Mouse (Mus musculus): ENCODE measurements around the gene Ackr1.
"Not testable (repeated sequence)": the region's sequence is repeated elsewhere in the genome, so short reads cannot be mapped to it uniquely, and the experiment has no call there.

The Ackr1 gene

GRCm38 (mm10) chr1:173349192-173349591 is 15.6 kb upstream of the Ackr1 start:
- DNase-seq (ENCODE audit: low read depth, low spot score) = no peak

- DNase-seq (ENCODE audit: low read depth, low spot score) = no peak
These were observed 15.0 kb upstream of the Ackr1 start for GRCm38 (mm10) chr1:173348527-173348926.

GRCm38 (mm10) chr1:173345112-173345511 is 11.6 kb upstream of the Ackr1 start:
- no peak for DNase-seq (ENCODE audit: low read depth, low spot score)

GRCm38 (mm10) chr1:173343934-173344333 is 10.4 kb upstream of the Ackr1 start:
- DNase-seq (ENCODE audit: low read depth, low spot score) = no peak

- DNase-seq (ENCODE audit: low read depth, low spot score) = no peak
These were observed 8.9 kb upstream of the Ackr1 start for GRCm38 (mm10) chr1:173342425-173342824.

GRCm38 (mm10) chr1:173339543-173339942 is 6.0 kb upstream of the Ackr1 start:
- peak; percentile 46 for DNase-seq (ENCODE audit: low read depth, low spot score)

GRCm38 (mm10) chr1:173337008-173337407 is 3.5 kb upstream of the Ackr1 start:
- DNase-seq (ENCODE audit: low read depth, low spot score) = no peak

- no peak for DNase-seq (ENCODE audit: low read depth, low spot score)
These were observed 2.4 kb upstream of the Ackr1 start for GRCm38 (mm10) chr1:173335903-173336302.

GRCm38 (mm10) chr1:173332418-173332817 is 1.1 kb downstream of the Ackr1 start:
- DNase-seq (ENCODE audit: low read depth, low spot score) = no peak

- DNase-seq (ENCODE audit: low read depth, low spot score) = no peak
These were observed 3.8 kb downstream of the Ackr1 start for GRCm38 (mm10) chr1:173329743-173330142.

- no peak for DNase-seq (ENCODE audit: low read depth, low spot score)
These were observed 4.4 kb downstream of the Ackr1 start for GRCm38 (mm10) chr1:173329185-173329584.

GRCm38 (mm10) chr1:173328446-173328845 is 5.1 kb downstream of the Ackr1 start:
- DNase-seq (ENCODE audit: low read depth, low spot score) = no peak

GRCm38 (mm10) chr1:173326552-173326951 is 7.0 kb downstream of the Ackr1 start:
- DNase-seq (ENCODE audit: low read depth, low spot score) = no peak

GRCm38 (mm10) chr1:173325395-173325794 is 8.2 kb downstream of the Ackr1 start:
- no peak for DNase-seq (ENCODE audit: low read depth, low spot score)

GRCm38 (mm10) chr1:173324961-173325360 is 8.6 kb downstream of the Ackr1 start:
- no peak for DNase-seq (ENCODE audit: low read depth, low spot score)

- peak; percentile 39 for DNase-seq (ENCODE audit: low read depth, low spot score)
These were observed 9.5 kb downstream of the Ackr1 start for GRCm38 (mm10) chr1:173323839-173324585.

- no peak for DNase-seq (ENCODE audit: low read depth, low spot score)
These were observed 11.3 kb downstream of the Ackr1 start for GRCm38 (mm10) chr1:173322249-173322627.

GRCm38 (mm10) chr1:173321593-173322248 is 11.8 kb downstream of the Ackr1 start:
- no peak for DNase-seq (ENCODE audit: low read depth, low spot score)

GRCm38 (mm10) chr1:173317925-173318477 is 15.5 kb downstream of the Ackr1 start:
- DNase-seq (ENCODE audit: low read depth, low spot score) = no peak

- no peak for DNase-seq (ENCODE audit: low read depth, low spot score)
These were observed 17.8 kb downstream of the Ackr1 start for GRCm38 (mm10) chr1:173315725-173316124.

- DNase-seq (ENCODE audit: low read depth, low spot score) = not testable (repeated sequence)
These were observed 20.0 kb downstream of the Ackr1 start for GRCm38 (mm10) chr1:173313535-173314050.

- not testable (repeated sequence) for DNase-seq (ENCODE audit: low read depth, low spot score)
These were observed 30.8 kb downstream of the Ackr1 start for GRCm38 (mm10) chr1:173302795-173303194.
